In genomic region chr15:85388696-85389095, GRCm38 (mm10) we compare ENCODE assay signal across 14 mouse cellular contexts. TPM values are rescaled to one million over a fixed set of nuclear protein-coding genes. Genes with fewer than 3 reads are reported as not detected.
A peak's percentile ranks its signal among the peaks of the same experiment; 100 is the strongest.
DNase-seq lines count a peak whose midpoint lies in the region; ATAC-seq and TF ChIP-seq lines count a peak whose summit lies in the region.
"Had no signal": no experiment of that assay in that cellular context is flagged by ENCODE, and none has a peak within 500 bp of the region (broad histone marks: within the 10 kb centered on the region; RNA-seq: fewer than 3 reads in every experiment).

No protein-coding gene starts in this region.

- TF ChIP-seq CTCF in gastrocnemius, adult 2 months (IDR thresholded peaks at IDR 0.05): peak; percentile 58
- TF ChIP-seq CTCF in liver, embryonic 14.5 days (IDR thresholded peaks at IDR 0.05; ENCODE audit: low read depth): 0 out of 2 replicates have a peak, but pooled peaks have one; percentile 23
- peak; percentile 69 for TF ChIP-seq CTCF in E14TG2a.4 (conservative IDR thresholded peaks at IDR 0.05; ENCODE audit: low read length)

- TF ChIP-seq EP300 in liver, embryonic 14.5 days (IDR thresholded peaks at IDR 0.05; ENCODE audit: low read depth): no peak

- no peak overlapping the region for H3K4me3 ChIP-seq in gastrocnemius, adult 2 months
- H3K4me3 ChIP-seq in liver, embryonic 14.5 days (ENCODE audit: insufficient read depth in 1 of 2, low read depth in 2 of 2, low read length in 2 of 2): no peak overlapping the region
- H3K4me3 ChIP-seq in liver, embryonic 11.5 days (ENCODE audit: low read depth, low read length): no peak overlapping the region
- H3K4me3 ChIP-seq in E14TG2a.4 (replicated peaks; ENCODE audit: low read length): no peak overlapping the region
- H3K4me3 ChIP-seq: lung, embryonic 15.5 days; midbrain, embryonic 12.5 days had no signal

- intact Hi-C loops in gastrocnemius, adult 2 months (cut with DNase I): no loop called here

- DNase-seq in gastrocnemius, adult 2 months: no peak
- no peak for DNase-seq in gastrocnemius, postnatal 25 days
- DNase-seq in liver, embryonic 14.5 days (ENCODE audit: low read depth in 3 of 3, low spot score in 3 of 3): no peak
- DNase-seq in liver, embryonic 11.5 days (ENCODE audit: low spot score): no peak
- DNase-seq in induced T-regulatory cell, adult 2 months (ENCODE audit: low read depth): peak; percentile 29
- no peak for DNase-seq in urinary bladder, adult 2 months (ENCODE audit: low spot score)
- no peak for DNase-seq in layer of hippocampus, postnatal 14 days (ENCODE audit: low spot score in 2 of 2)
- DNase-seq: adrenal gland, postnatal 14 days; cerebellum, adult 11-12 months; heart, postnatal 4 days; kidney, postnatal 14 days had no signal

- no peak for ATAC-seq in liver, embryonic 14.5 days (ENCODE audit: insufficient read depth)
- ATAC-seq in liver, embryonic 11.5 days (replicated peaks; ENCODE audit: low FRiP score): no peak

- no peaks in the 10 kb centered on the region for H3K9me3 ChIP-seq in liver, embryonic 14.5 days (ENCODE audit: control insufficient read depth, low read length)
- H3K9me3 ChIP-seq in liver, embryonic 11.5 days (ENCODE audit: control insufficient read depth, low read length): no peaks in the 10 kb centered on the region
- H3K9me3 ChIP-seq in E14TG2a.4 (ENCODE audit: low read length): no peaks in the 10 kb centered on the region
- H3K9me3 ChIP-seq: lung, embryonic 15.5 days; midbrain, embryonic 12.5 days had no signal

- H3K27me3 ChIP-seq in liver, embryonic 14.5 days (ENCODE audit: control insufficient read depth, insufficient read depth, low read length): no peaks in the 10 kb centered on the region
- no peaks in the 10 kb centered on the region for H3K27me3 ChIP-seq in liver, embryonic 11.5 days (replicated peaks; ENCODE audit: control insufficient read depth, insufficient read depth, low read length)
- H3K27me3 ChIP-seq in E14TG2a.4 (ENCODE audit: insufficient read depth, low read length): no peaks in the 10 kb centered on the region
- H3K27me3 ChIP-seq: lung, embryonic 15.5 days; midbrain, embryonic 12.5 days had no signal

- no peak overlapping the region for H3K9ac ChIP-seq in liver, embryonic 14.5 days (replicated peaks)
- H3K9ac ChIP-seq in liver, embryonic 11.5 days (ENCODE audit: low read depth, low read length): no peak overlapping the region
- H3K9ac ChIP-seq: lung, embryonic 15.5 days; midbrain, embryonic 12.5 days had no signal

- no peaks in the 10 kb centered on the region for H3K4me1 ChIP-seq in liver, embryonic 14.5 days (replicated peaks; ENCODE audit: control insufficient read depth in 2 of 2, insufficient read depth in 2 of 2, low read length in 1 of 2)
- no peaks in the 10 kb centered on the region for H3K4me1 ChIP-seq in liver, embryonic 11.5 days (replicated peaks; ENCODE audit: control insufficient read depth, insufficient read depth, low read length)
- H3K4me1 ChIP-seq in E14TG2a.4 (replicated peaks; ENCODE audit: low read depth, low read length): peaks cover 36% of the 10 kb centered on the region
- H3K4me1 ChIP-seq: midbrain, embryonic 12.5 days had no signal

- H3K36me3 ChIP-seq in liver, embryonic 14.5 days (replicated peaks; ENCODE audit: control insufficient read depth, insufficient read depth, low read depth): no peaks in the 10 kb centered on the region; the same call in 1 of the 2 replicates
- peaks cover 2% of the 10 kb centered on the region; the same call in 1 of the 2 replicates for H3K36me3 ChIP-seq in liver, embryonic 11.5 days (ENCODE audit: control insufficient read depth, insufficient read depth, low read length)
- peaks cover 92% of the 10 kb centered on the region for H3K36me3 ChIP-seq in E14TG2a.4 (ENCODE audit: insufficient read depth, low read length)

- no peak overlapping the region for H3K4me2 ChIP-seq in liver, embryonic 14.5 days (ENCODE audit: low read depth)
- H3K4me2 ChIP-seq in liver, embryonic 11.5 days: no peak overlapping the region
- H3K4me2 ChIP-seq: lung, embryonic 15.5 days; midbrain, embryonic 12.5 days had no signal

- WGBS in liver, embryonic 14.5 days (ENCODE audit: insufficient replicate concordance): 80% methylated on average over 3 of the region's 3 CpGs
- 90% methylated on average over 3 of the region's 3 CpGs for WGBS in liver, embryonic 11.5 days

- no peak overlapping the region for H3K27ac ChIP-seq in gastrocnemius, adult 2 months
- no peak overlapping the region for H3K27ac ChIP-seq in liver, embryonic 14.5 days
- no peak overlapping the region for H3K27ac ChIP-seq in liver, embryonic 11.5 days (ENCODE audit: low read depth, low read length)
- H3K27ac ChIP-seq: lung, embryonic 15.5 days; midbrain, embryonic 12.5 days had no signal

RNA-seq across cellular contexts. Expression of gene Atxn10, which starts 52.7 kb away (rescaled TPM):
- 10 to 100 TPM; 26.6 to 38.8 TPM for total RNA-seq in gastrocnemius, adult 2 months (2021)
- total RNA-seq in gastrocnemius, postnatal 25 days (2021): 10 to 100 TPM; 28.7 to 35.1 TPM
- polyA plus RNA-seq in liver, embryonic 14.5 days (2012; rRNA removed): 24.5 and 35.0 TPM in 2 replicates
- 69.1 and 71.0 TPM in 2 replicates for polyA plus RNA-seq in liver, embryonic 14.5 days (2014; fragmentation: Nextera tagmentation; extraction: Ambion mirVana)
- 196 and 215 TPM in 2 replicates for polyA plus RNA-seq in liver, embryonic 11.5 days (2014; fragmentation: Nextera tagmentation; extraction: Ambion mirVana)
- 119 and 122 TPM in 2 replicates for polyA plus RNA-seq in urinary bladder, adult 2 months (2012; rRNA removed)
- total RNA-seq in layer of hippocampus, postnatal 14 days (2021): 100 to 1,000 TPM; 323 to 344 TPM

Comparison
In these comparisons a context has a peak if more than half of its experiments do, and no peak if none do; other contexts are left out.
1. RNA of gene Atxn10, which starts 52.7 kb away (total RNA-seq): 323 to 344 TPM in layer of hippocampus, postnatal 14 days; 26.6 to 38.8 TPM in gastrocnemius, adult 2 months and 28.7 to 35.1 TPM in gastrocnemius, postnatal 25 days; every median in the first group is over 4 times any median in the second.
2. Peak in every context shown above with its lines, with median percentiles within 50 percentile points of each other: CTCF ChIP-seq.